Mouse (Mus musculus) limb, embryonic 15.5 days (tissue): ENCODE measurements around the gene Itpr3. TPM values are rescaled to one million over a fixed set of nuclear protein-coding genes. Genes with fewer than 3 reads are reported as not detected.

Source experiments
- microRNA-seq: library from miRNA; unstranded; fragments of <30 nt; microRNA quantifications from one replicate; pipeline ENCODE4, GENCODE M21; 2016
- polyA plus RNA-seq: library from polyadenylated mRNA; unstranded; fragments of >200 nt; fragmentation: Nextera tagmentation; extraction: Ambion mirVana; gene quantifications from 2 replicates; pipeline ENCODE4 v1.2.1, GENCODE M21; 2015

Itpr3 gene
- polyA plus RNA-seq, 1 experiment from 2014 or later = 4.3 TPM

Small RNA genes within 50 kb of the gene (microRNA-seq; reads per million reads assigned to microRNA genes)
- not detected for gene Mir7677

Other genes with a start within 250 kb of the Itpr3 start
- gene Nkx2-5, start 212.3 kb upstream of the Itpr3 start, polyA plus RNA-seq = not detected in 2 replicates
- 4.7 and 5.8 TPM in 2 replicates for gene Kifc5b, start 140.2 kb upstream of the Itpr3 start, polyA plus RNA-seq
- gene Phf1, start 124.3 kb upstream of the Itpr3 start, polyA plus RNA-seq = 11.4 and 13.0 TPM in 2 replicates
- gene Cuta, start 117.7 kb upstream of the Itpr3 start, polyA plus RNA-seq = 158 and 172 TPM in 2 replicates
- gene Syngap1, start 116.1 kb upstream of the Itpr3 start, polyA plus RNA-seq = 1.6 and 1.9 TPM in 2 replicates
- 13.5 and 14.1 TPM in 2 replicates for gene Zbtb9, start 84.1 kb upstream of the Itpr3 start, polyA plus RNA-seq
- 4.0 and 5.5 TPM in 2 replicates for gene Bak1, start 28.3 kb upstream of the Itpr3 start, polyA plus RNA-seq
- gene Uqcc2, start 76.6 kb downstream of the Itpr3 start, polyA plus RNA-seq = 276 and 289 TPM in 2 replicates
- 0.44 and 1.7 TPM in 2 replicates for gene Ip6k3, start 110.5 kb downstream of the Itpr3 start, polyA plus RNA-seq
- 9.7 and 15.3 TPM in 2 replicates for gene Lemd2, start 147.2 kb downstream of the Itpr3 start, polyA plus RNA-seq